Mouse (Mus musculus): ENCODE data around the gene Sdf2l1. TPM values are rescaled to one million over a fixed set of nuclear protein-coding genes. Genes with fewer than 3 reads are reported as not detected.

Sdf2l1 gene
- 36.4 TPM for polyA plus RNA-seq (2017; shearing (Covaris generic))

GRCm38 (mm10) chr16:17132089-17132905 lies at the start of gene Sdf2l1:
Sdf2l1 (minus strand) TSS chr16:17132383.

GRCm38 (mm10) chr16:17146772-17147235 lies 14.6 kb upstream of the Sdf2l1 start, which contains the start of gene Ccdc116:
Ccdc116 (minus strand) TSS chr16:17147229.

GRCm38 (mm10) chr16:17144339-17144738 lies 12.2 kb upstream of the Sdf2l1 start, which contains the start of gene Ydjc:
Ydjc (plus strand) TSS chr16:17144621.

GRCm38 (mm10) chr16:17124871-17125520 lies 7.2 kb downstream of the Sdf2l1 start, which contains the start of gene 2610318N02Rik:
2610318N02Rik (minus strand) TSS chr16:17125167.

GRCm38 (mm10) chr16:17110771-17111743 lies 21.1 kb downstream of the Sdf2l1 start, which contains the start of gene Ppil2:
Ppil2 (minus strand) TSS chr16:17111257.

Other genes starting within 250 kb of the Sdf2l1 start
- gene Ppm1f, start 235.9 kb downstream of the Sdf2l1 start, polyA plus RNA-seq (2017; shearing (Covaris generic)), result 16.8 TPM
- gene Mapk1, start 149.0 kb downstream of the Sdf2l1 start, polyA plus RNA-seq (2017; shearing (Covaris generic)), result 163 TPM
- gene Ypel1, start 62.7 kb downstream of the Sdf2l1 start, polyA plus RNA-seq (2017; shearing (Covaris generic)), result 3.4 TPM
- gene Ppil2, start 21.1 kb downstream of the Sdf2l1 start, polyA plus RNA-seq (2017; shearing (Covaris generic)), result 179 TPM
- gene 2610318N02Rik, start 7.2 kb downstream of the Sdf2l1 start, polyA plus RNA-seq (2017; shearing (Covaris generic)), result 3.7 TPM
- 3.4 TPM for gene Ydjc, start 12.2 kb upstream of the Sdf2l1 start, polyA plus RNA-seq (2017; shearing (Covaris generic))
- 1.7 TPM for gene Ccdc116, start 14.8 kb upstream of the Sdf2l1 start, polyA plus RNA-seq (2017; shearing (Covaris generic))
- gene Ube2l3, start 70.3 kb upstream of the Sdf2l1 start, polyA plus RNA-seq (2017; shearing (Covaris generic)), result 248 TPM
- gene Rimbp3, start 76.2 kb upstream of the Sdf2l1 start, polyA plus RNA-seq (2017; shearing (Covaris generic)), result not detected
- 1.7 TPM for gene Hic2, start 101.2 kb upstream of the Sdf2l1 start, polyA plus RNA-seq (2017; shearing (Covaris generic))
- gene Tmem191c, start 143.7 kb upstream of the Sdf2l1 start, polyA plus RNA-seq (2017; shearing (Covaris generic)), result 117 TPM
- gene Serpind1, start 199.0 kb upstream of the Sdf2l1 start, polyA plus RNA-seq (2017; shearing (Covaris generic)), result 0.67 TPM